Mouse (Mus musculus) lung, adult 2 months (tissue): ENCODE measurements around the gene Galnt17.

Experiments used
- CTCF ChIP-seq: fragments of 200-500 bp; IDR thresholded peaks from 2 replicates; pipeline ENCODE4 v1.5.1; 2011; ENCODE audit warnings: mild to moderate bottlenecking, low read length, control low read depth; ENCODE audit not compliant: insufficient read depth
- POLR2A ChIP-seq: fragments of 200-500 bp; IDR thresholded peaks from 2 replicates; pipeline ENCODE4 v1.6.1; 2011; ENCODE audit warnings: low read depth, mild to moderate bottlenecking, control low read depth, low read length, borderline replicate concordance; ENCODE audit errors: extremely low read depth

DNA sequence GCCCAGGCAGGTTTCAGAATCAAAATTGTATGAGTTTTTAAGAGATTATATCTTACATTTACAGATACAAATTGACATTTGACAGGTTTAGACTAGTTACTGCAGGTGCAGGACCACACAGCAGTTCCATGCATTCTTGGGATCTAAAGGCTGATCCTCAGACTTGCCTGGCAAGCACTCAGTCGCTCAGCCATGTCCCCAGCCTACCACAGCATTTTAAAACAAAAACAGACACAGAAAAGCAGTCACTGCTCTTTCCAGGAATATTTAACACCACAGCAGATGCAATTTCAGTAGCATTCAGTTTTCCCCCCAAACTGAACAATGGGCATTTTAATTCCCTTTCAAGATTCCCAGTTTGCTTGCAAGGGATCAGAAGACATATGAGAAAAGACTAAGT lies 84.9 kb downstream of the Galnt17 start:
- TF ChIP-seq POLR2A (no peak), CTCF (no peak)
